Mouse (Mus musculus) heart, postnatal 10 days (tissue): ENCODE data around the gene Gucd1. TPM values are rescaled to one million over a fixed set of nuclear protein-coding genes. Genes with fewer than 3 reads are reported as not detected.
A peak's percentile ranks its signal among the peaks of the same experiment; 100 is the strongest.
"Not testable (repeated sequence)": the region's sequence is repeated elsewhere in the genome, so short reads cannot be mapped to it uniquely, and the experiment has no call there.

Source experiments
- DNase-seq, 2 experiments: peaks; one replicate each; pipeline ENCODE4 v3.0.0; 2021
- intact Hi-C: fragments of 180-260 bp; cut with DNase I; formaldehyde crosslinking; loops from one replicate; pipeline ENCODE4 v1.15.1; 2025
- total RNA-seq, 2 experiments: library from RNA; stranded (reverse); gene quantifications; 2 replicates each; pipeline ENCODE4 v1.2.3; 2021

The Gucd1 gene
- 10 to 100 TPM; 42.8 to 44.0 TPM for total RNA-seq

GRCm38 (mm10) chr10:75517758-75518143 is at the start of gene Gucd1:
Gucd1 (minus strand) TSS chr10:75517972.
- peak; percentile 99 for DNase-seq

GRCm38 (mm10) chr10:75566765-75567164 is 49.0 kb upstream of the Gucd1 start:
- intact Hi-C loops, DNase-seq: not testable (repeated sequence)

More at GRCm38 (mm10) chr10:75517758-75518143, at the start of gene Gucd1:
- intact Hi-C loops = no loop called here

- no peak for DNase-seq
- intact Hi-C loops = no loop called here
These were observed 48.5 kb upstream of the Gucd1 start for GRCm38 (mm10) chr10:75566321-75566720.

GRCm38 (mm10) chr10:75565906-75566305 is 48.1 kb upstream of the Gucd1 start:
- no peak for DNase-seq
- intact Hi-C loops = no loop called here

DNA sequence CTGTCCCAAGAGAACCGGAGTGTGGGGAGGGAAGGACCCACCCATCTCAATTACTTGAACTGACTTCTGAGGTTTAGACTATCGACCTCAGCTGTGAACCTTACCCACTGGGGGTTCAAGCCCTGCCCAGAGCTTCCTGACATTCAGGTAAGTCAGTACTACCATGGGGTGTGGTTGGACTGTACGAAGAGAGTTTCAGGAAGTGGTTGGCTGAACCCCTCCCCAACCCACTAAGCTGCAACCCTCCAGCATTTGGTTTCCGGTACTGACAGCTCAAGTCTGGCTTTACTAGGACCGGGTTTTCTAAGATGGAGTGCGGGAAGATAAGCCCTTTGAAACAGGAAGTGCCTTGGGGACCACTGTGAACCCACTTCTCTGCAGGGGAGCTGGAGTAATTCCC is 47.7 kb upstream of the Gucd1 start:
- intact Hi-C loops = no loop called here
- DNase-seq = no peak

GRCm38 (mm10) chr10:75564687-75565265 is 47.0 kb upstream of the Gucd1 start:
- intact Hi-C loops = no loop called here
- no peak for DNase-seq

DNA sequence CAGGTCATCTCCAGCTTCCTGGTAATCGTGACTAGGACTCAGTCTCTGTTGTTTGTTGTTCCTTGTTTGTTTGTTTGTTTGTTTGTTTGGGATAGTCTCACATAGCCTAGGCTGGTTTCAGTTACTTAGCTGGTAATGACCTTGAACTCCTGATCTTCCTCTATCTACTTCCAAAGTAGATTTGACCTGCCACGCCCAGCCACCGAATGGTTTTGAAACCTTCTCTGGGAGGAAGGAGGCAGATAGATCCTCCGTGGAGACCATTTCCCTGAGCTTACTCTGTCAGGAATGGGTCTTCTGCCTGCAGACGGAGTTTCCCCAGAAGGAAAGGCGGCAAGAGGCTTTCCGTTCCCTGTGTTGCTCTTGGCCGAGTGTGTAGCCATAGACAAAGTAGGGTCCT is 44.8 kb upstream of the Gucd1 start:
- intact Hi-C loops = no loop called here
- DNase-seq = no peak

DNA sequence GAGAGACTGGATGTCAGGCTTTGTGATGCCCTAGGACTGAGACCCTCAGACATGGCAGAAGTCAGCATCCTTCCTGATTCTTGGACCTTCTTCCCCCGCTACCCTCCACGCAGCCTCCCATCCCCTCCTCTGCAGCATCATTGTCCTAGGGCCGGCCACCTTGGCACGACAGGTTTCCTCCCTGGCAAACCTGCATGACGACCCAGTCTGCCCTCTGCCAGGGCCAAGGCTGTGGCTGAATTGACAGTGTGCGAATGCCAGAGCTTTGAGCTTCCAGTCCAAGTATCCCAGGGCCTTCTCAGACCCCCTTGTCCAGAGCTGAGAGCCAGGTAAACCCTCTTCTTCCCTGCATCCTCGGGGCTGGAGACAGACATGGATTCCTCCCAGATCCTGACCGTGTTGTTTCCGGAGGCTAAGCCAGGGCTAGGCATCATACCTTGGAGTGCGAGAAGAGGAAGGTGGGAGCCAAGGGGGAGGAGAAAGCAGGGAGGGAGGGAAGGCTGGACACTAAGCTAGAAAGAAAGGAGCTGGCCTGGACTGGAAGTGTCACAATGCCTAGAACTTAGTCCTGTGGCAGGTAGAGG is 43.4 kb upstream of the Gucd1 start, which contains the start of gene Ggt1:
TSS of gene Ggt1 (plus strand) at position 534 of the 584 bp plus-strand sequence.
- DNase-seq = no peak
- intact Hi-C loops = no loop called here

- DNase-seq = no peak
- intact Hi-C loops = no loop called here
These were observed 42.8 kb upstream of the Gucd1 start for GRCm38 (mm10) chr10:75560549-75560899.

GRCm38 (mm10) chr10:75559676-75560548 is 42.1 kb upstream of the Gucd1 start, which contains the start of gene Lrrc75b:
Lrrc75b (minus strand) TSS chr10:75560330.
- intact Hi-C loops = no loop called here
- peak; percentile 75 to 84 for DNase-seq

DNA sequence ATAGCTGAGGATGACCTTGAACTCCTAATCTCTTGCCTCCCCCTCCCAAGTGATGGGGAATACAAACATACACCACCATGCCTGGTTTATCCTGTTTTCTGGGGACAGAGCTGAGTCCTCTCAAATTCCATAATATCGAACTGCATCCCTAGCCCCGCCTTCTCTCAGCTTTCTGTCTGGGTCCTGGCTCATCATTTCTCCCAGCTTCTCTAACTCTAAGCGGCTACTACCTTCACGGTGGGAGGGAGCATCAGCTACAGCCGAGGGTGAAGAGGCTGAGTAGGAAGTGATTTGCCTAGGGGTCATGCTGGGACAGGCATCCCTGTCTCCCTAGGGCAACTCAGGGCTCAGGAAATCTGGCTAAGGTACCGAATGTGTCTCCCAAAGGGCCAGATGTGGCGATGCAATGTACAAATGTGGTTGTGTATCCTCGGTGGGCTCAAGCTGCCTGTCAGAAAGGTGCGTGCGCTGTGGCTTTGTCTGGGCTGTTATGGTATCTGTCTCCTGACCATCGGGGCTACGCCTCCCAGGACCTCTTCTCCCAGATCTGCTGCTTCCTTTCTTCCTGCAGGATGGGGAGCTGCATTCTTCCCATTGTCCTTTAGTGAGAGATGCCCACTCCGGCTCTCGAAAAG is 41.4 kb upstream of the Gucd1 start:
- intact Hi-C loops = no loop called here
- DNase-seq = no peak

GRCm38 (mm10) chr10:75558515-75558914 is 40.7 kb upstream of the Gucd1 start:
- intact Hi-C loops = no loop called here
- no peak for DNase-seq

DNA sequence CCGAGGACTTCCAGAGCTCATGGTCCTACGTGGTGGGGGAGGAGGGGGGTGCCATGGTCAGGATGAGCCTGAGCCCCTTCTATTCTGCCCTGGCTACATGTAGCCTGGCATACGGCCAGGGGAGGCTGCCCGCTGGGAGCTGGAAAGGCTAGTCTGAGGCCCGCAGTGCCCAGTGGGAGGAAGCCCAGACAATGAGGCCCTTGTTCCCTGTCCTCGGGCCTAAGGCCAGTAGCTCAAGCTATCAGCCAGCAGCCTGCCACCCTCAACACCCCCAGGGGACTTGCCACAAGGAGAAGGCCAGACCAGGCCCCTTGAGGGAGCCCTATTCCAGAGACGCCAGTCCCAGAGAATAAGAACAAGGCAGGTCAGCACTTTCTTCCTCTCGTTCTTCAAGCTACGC is 38.3 kb upstream of the Gucd1 start:
- intact Hi-C loops = no loop called here
- DNase-seq = peak in 1 of 2 experiments; percentile 26

DNA sequence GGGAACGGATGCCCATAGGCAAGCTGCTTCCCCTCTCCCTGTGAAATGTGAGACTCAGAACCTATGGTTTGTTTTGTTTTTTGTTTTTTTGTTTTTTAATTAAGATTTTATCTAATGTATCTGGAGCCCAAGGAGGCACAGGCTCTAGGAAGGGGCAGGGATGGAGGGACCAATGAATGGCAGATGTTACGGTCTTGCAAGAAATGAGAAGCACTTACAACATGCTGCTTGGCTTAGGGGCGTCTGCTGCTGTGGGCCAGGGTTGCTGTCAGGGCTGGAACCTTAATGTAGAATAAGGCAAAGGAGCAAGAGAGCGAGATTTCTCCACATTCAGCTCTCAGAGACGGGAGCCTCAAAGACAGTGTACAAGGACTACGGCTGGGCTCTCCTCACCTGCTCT is 37.8 kb upstream of the Gucd1 start:
- intact Hi-C loops = no loop called here
- DNase-seq = no peak

DNA sequence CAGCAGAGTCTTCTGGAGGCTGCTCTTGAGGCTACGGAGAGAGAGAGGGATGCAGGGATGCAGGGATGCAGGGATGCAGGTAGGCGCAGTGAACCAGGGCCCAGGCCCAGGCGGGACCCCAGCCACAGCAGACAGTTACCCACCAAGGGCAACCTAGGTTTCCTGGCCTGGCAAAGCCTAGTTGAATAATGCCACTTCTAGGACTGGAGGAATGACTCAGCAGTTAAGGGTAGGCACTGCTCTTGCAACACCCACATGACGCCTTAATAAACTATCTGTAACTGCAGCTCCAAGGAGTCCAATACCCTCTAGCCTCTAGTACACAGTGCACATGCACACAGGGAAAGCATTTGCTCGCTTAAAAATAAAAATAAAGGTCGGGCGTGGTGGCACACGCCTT is 36.3 kb upstream of the Gucd1 start:
- no peak for DNase-seq
- intact Hi-C loops = no loop called here

DNA sequence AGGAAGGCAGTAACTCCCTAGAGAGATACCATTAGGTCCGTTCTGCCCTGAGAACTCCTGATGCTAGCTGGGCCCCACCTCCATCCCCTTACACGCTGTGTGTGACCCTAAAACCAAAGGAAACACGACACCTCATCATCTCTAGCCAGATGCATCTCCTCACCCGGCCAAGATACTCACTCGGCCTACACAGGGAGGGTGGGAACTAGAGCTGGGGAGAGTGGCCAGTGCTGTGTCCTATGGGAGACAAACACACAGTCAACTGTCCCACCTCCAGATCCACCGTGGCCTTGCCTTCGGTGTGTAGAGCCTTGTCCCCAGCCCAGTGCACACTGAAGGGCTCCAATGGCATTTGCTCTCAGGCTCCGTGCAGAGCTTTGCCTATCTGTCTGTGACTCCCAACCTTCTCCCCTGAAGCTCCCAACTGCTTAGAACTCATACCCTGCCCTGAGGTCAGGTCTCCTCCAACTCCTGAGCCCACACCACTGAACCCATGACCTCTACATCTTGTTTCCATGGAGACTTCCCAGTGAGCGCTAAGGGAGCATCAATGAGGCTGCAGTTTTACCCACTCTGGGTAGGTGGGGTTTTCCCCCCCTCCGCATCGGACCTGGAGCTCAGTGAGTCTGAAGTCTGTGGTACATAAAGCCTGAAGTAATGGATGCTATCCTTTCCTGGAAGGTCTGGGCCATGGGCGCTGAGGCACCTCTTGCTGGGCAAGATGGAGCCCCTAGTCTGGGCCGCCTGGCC is 35.1 kb upstream of the Gucd1 start:
- DNase-seq = no peak

GRCm38 (mm10) chr10:75552106-75552505 is 34.3 kb upstream of the Gucd1 start:
- intact Hi-C loops = no loop called here
- DNase-seq = no peak

More for the DNA sequence above, 35.1 kb upstream of the Gucd1 start:
- intact Hi-C loops = no loop called here

- no peak for DNase-seq
These were observed 33.4 kb upstream of the Gucd1 start for GRCm38 (mm10) chr10:75551175-75551574.

DNA sequence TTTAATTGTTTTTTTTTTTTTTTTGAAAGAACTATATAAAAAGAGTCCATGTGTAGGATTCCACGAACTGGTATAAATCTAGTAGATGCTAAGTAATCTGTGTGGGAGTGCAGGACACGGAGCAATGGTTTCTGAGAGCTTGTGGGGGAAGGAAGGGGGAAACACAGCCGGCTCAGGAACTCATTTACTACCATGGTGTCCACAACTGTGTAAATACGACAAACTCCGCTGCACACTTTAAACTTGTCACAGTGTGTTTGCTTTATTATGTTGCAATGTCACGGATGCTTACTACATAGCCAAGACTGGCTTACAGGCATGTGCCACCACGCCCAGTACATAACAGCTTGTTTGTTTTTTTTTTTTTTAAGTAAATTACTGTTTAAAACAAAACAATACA is 32.1 kb upstream of the Gucd1 start:
- intact Hi-C loops = no loop called here

More at GRCm38 (mm10) chr10:75551175-75551574, 33.4 kb upstream of the Gucd1 start:
- intact Hi-C loops = no loop called here

DNA sequence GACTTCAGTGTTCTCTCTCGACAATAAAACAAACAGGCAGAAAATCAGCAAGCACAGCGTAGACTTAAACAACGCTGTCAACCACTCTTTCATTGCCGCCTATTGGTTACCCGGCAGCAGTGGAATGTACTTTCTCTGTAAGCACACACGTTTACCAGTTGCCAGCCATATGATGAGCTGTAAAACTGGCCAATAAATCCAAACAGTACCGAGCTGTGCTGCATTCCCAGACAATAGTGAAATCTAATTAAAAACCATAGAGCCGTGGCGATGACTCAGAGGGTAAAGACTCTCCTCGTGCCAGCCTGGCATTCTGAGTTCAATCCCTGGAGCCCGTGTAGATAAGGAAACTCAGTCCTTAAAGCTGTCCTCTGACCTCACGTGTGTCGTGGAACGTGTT is 30.7 kb upstream of the Gucd1 start:
- no peak for DNase-seq
- intact Hi-C loops = no loop called here

More for the DNA sequence above, 32.1 kb upstream of the Gucd1 start:
- no peak for DNase-seq
